Mouse (Mus musculus): ENCODE results near the gene Myh3. TPM values are rescaled to one million over a fixed set of nuclear protein-coding genes. Genes with fewer than 3 reads are reported as not detected.

Gene Myh3
- polyA plus RNA-seq, 1 experiment from 2014 or later = 4.7 TPM

- Histone ChIP-seq H3K9ac (ENCODE audit: low read length) (no peak overlapping the region), H3K36me3 (ENCODE audit: control insufficient read depth, insufficient read depth, low read length) (peaks cover 16% of the 10 kb centered on the region), H3K4me2 (ENCODE audit: low read depth, severe bottlenecking) (no peak overlapping the region), H3K27ac (replicated peaks; ENCODE audit: low read depth, low read length) (no peak overlapping the region), H3K27me3 (ENCODE audit: control insufficient read depth, insufficient read depth, low read length) (no peaks in the 10 kb centered on the region), H3K4me3 (ENCODE audit: low read depth, low read length) (no peak overlapping the region), H3K9me3 (ENCODE audit: control insufficient read depth, low read length) (no peaks in the 10 kb centered on the region), H3K4me1 (ENCODE audit: control insufficient read depth, insufficient read depth, low read length) (no peaks in the 10 kb centered on the region)
- ATAC-seq (ENCODE audit: insufficient number of reproducible peaks, low FRiP score, low TSS enrichment, low read depth) (no peak), DNase-seq (ENCODE audit: low spot score) (no peak)
- 98% methylated on average over 2 of the region's 2 CpGs for WGBS
Measured at GRCm38 (mm10) chr11:67061311-67061710, 16.8 kb upstream of the Myh3 start.

- no peak overlapping the region for H3K9ac ChIP-seq (ENCODE audit: low read length)
- H3K27me3 ChIP-seq (ENCODE audit: control insufficient read depth, insufficient read depth, low read length) = no peaks in the 10 kb centered on the region
- peaks cover 20% of the 10 kb centered on the region for H3K36me3 ChIP-seq (ENCODE audit: control insufficient read depth, insufficient read depth, low read length)
- H3K4me3 ChIP-seq (ENCODE audit: low read depth, low read length) = no peak overlapping the region
- 86% methylated on average over 3 of the region's 3 CpGs for WGBS
- ATAC-seq (ENCODE audit: insufficient number of reproducible peaks, low FRiP score, low TSS enrichment, low read depth) (no peak), DNase-seq (ENCODE audit: low spot score) (no peak)
- no peak overlapping the region for H3K27ac ChIP-seq (replicated peaks; ENCODE audit: low read depth, low read length)
- no peak overlapping the region for H3K4me2 ChIP-seq (ENCODE audit: low read depth, severe bottlenecking)
- H3K9me3 ChIP-seq (ENCODE audit: control insufficient read depth, low read length) = no peaks in the 10 kb centered on the region
- no peaks in the 10 kb centered on the region for H3K4me1 ChIP-seq (ENCODE audit: control insufficient read depth, insufficient read depth, low read length)
Measured at GRCm38 (mm10) chr11:67062726-67063125, 15.4 kb upstream of the Myh3 start.

- Histone ChIP-seq H3K27me3 (ENCODE audit: control insufficient read depth, insufficient read depth, low read length) (no peaks in the 10 kb centered on the region), H3K4me3 (ENCODE audit: low read depth, low read length) (no peak overlapping the region), H3K27ac (replicated peaks; ENCODE audit: low read depth, low read length) (no peak overlapping the region), H3K4me2 (ENCODE audit: low read depth, severe bottlenecking) (no peak overlapping the region), H3K9me3 (ENCODE audit: control insufficient read depth, low read length) (no peaks in the 10 kb centered on the region), H3K4me1 (ENCODE audit: control insufficient read depth, insufficient read depth, low read length) (no peaks in the 10 kb centered on the region), H3K36me3 (ENCODE audit: control insufficient read depth, insufficient read depth, low read length) (peaks cover 19% of the 10 kb centered on the region), H3K9ac (ENCODE audit: low read length) (no peak overlapping the region)
- ATAC-seq (ENCODE audit: insufficient number of reproducible peaks, low FRiP score, low TSS enrichment, low read depth) (no peak), DNase-seq (ENCODE audit: low spot score) (no peak)
- WGBS = 89% methylated on average over 3 of the region's 3 CpGs
Measured at GRCm38 (mm10) chr11:67067741-67068140, 10.4 kb upstream of the Myh3 start.

- no peak overlapping the region for H3K4me2 ChIP-seq (ENCODE audit: low read depth, severe bottlenecking)
- no peaks in the 10 kb centered on the region for H3K9me3 ChIP-seq (ENCODE audit: control insufficient read depth, low read length)
- DNase-seq (ENCODE audit: low spot score) (no peak), ATAC-seq (ENCODE audit: insufficient number of reproducible peaks, low FRiP score, low TSS enrichment, low read depth) (no peak)
- no peak overlapping the region for H3K9ac ChIP-seq (ENCODE audit: low read length)
- 83% methylated on average over 15 of the region's 15 CpGs for WGBS
- no peak overlapping the region for H3K4me3 ChIP-seq (ENCODE audit: low read depth, low read length)
- no peak overlapping the region for H3K27ac ChIP-seq (replicated peaks; ENCODE audit: low read depth, low read length)
- no peaks in the 10 kb centered on the region for H3K4me1 ChIP-seq (ENCODE audit: control insufficient read depth, insufficient read depth, low read length)
- H3K27me3 ChIP-seq (ENCODE audit: control insufficient read depth, insufficient read depth, low read length) = no peaks in the 10 kb centered on the region
- no peaks in the 10 kb centered on the region for H3K36me3 ChIP-seq (ENCODE audit: control insufficient read depth, insufficient read depth, low read length)
Measured at GRCm38 (mm10) chr11:67072615-67073130, 5.4 kb upstream of the Myh3 start.

- 61% methylated on average over 3 of the region's 3 CpGs for WGBS
- ATAC-seq (ENCODE audit: insufficient number of reproducible peaks, low FRiP score, low TSS enrichment, low read depth) = no peak
Measured at GRCm38 (mm10) chr11:67075036-67075435, 3.1 kb upstream of the Myh3 start.

GRCm38 (mm10) chr11:67076781-67077180, 1.3 kb upstream of the Myh3 start:
- H3K4me3 ChIP-seq (ENCODE audit: low read depth, low read length) = no peak overlapping the region
- H3K9ac ChIP-seq (ENCODE audit: low read length) = no peak overlapping the region
- no peak for DNase-seq (ENCODE audit: low spot score)
- H3K4me1 ChIP-seq (ENCODE audit: control insufficient read depth, insufficient read depth, low read length) = no peaks in the 10 kb centered on the region
- no peak overlapping the region for H3K4me2 ChIP-seq (ENCODE audit: low read depth, severe bottlenecking)
- no peak for ATAC-seq (ENCODE audit: insufficient number of reproducible peaks, low FRiP score, low TSS enrichment, low read depth)
- no peaks in the 10 kb centered on the region for H3K9me3 ChIP-seq (ENCODE audit: control insufficient read depth, low read length)
- 89% methylated on average over 5 of the region's 5 CpGs for WGBS
- no peaks in the 10 kb centered on the region for H3K27me3 ChIP-seq (ENCODE audit: control insufficient read depth, insufficient read depth, low read length)
- H3K27ac ChIP-seq (replicated peaks; ENCODE audit: low read depth, low read length) = no peak overlapping the region
- H3K36me3 ChIP-seq (ENCODE audit: control insufficient read depth, insufficient read depth, low read length) = no peaks in the 10 kb centered on the region

More at GRCm38 (mm10) chr11:67075036-67075435, 3.1 kb upstream of the Myh3 start:
- Histone ChIP-seq H3K27me3 (ENCODE audit: control insufficient read depth, insufficient read depth, low read length) (no peaks in the 10 kb centered on the region), H3K4me1 (ENCODE audit: control insufficient read depth, insufficient read depth, low read length) (no peaks in the 10 kb centered on the region), H3K27ac (replicated peaks; ENCODE audit: low read depth, low read length) (no peak overlapping the region), H3K9ac (ENCODE audit: low read length) (no peak overlapping the region), H3K36me3 (ENCODE audit: control insufficient read depth, insufficient read depth, low read length) (no peaks in the 10 kb centered on the region), H3K4me3 (ENCODE audit: low read depth, low read length) (no peak overlapping the region), H3K9me3 (ENCODE audit: control insufficient read depth, low read length) (no peaks in the 10 kb centered on the region), H3K4me2 (ENCODE audit: low read depth, severe bottlenecking) (no peak overlapping the region)
- no peak for DNase-seq (ENCODE audit: low spot score)

DNA sequence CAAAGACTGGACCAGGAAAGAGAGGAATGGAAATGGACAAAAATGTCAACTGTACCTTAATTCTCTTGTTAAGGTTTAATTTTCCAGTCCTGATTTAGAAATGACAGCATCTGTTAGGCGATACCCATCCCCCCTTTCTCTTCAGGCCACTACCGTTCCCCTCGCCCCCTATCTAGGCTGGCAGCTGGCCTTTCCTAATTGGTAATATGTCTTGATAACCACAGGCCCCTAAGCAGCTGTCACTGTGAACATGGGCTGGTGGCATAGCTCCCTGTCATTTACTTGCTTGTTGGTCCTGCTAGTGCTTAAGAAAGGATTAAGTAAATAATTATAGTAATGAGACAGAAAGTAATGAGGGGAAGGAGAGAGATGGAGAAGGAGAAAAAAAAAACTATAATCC, 665 bp upstream of the Myh3 start:
- Histone ChIP-seq H3K36me3 (ENCODE audit: control insufficient read depth, insufficient read depth, low read length) (no peaks in the 10 kb centered on the region), H3K4me3 (ENCODE audit: low read depth, low read length) (no peak overlapping the region), H3K27ac (replicated peaks; ENCODE audit: low read depth, low read length) (no peak overlapping the region), H3K4me2 (ENCODE audit: low read depth, severe bottlenecking) (no peak overlapping the region), H3K9ac (ENCODE audit: low read length) (no peak overlapping the region), H3K9me3 (ENCODE audit: control insufficient read depth, low read length) (no peaks in the 10 kb centered on the region), H3K27me3 (ENCODE audit: control insufficient read depth, insufficient read depth, low read length) (no peaks in the 10 kb centered on the region), H3K4me1 (ENCODE audit: control insufficient read depth, insufficient read depth, low read length) (no peaks in the 10 kb centered on the region)
- WGBS = 54% methylated on average over 3 of the region's 3 CpGs
- no peak for ATAC-seq (ENCODE audit: insufficient number of reproducible peaks, low FRiP score, low TSS enrichment, low read depth)
- no peak for DNase-seq (ENCODE audit: low spot score)

DNA sequence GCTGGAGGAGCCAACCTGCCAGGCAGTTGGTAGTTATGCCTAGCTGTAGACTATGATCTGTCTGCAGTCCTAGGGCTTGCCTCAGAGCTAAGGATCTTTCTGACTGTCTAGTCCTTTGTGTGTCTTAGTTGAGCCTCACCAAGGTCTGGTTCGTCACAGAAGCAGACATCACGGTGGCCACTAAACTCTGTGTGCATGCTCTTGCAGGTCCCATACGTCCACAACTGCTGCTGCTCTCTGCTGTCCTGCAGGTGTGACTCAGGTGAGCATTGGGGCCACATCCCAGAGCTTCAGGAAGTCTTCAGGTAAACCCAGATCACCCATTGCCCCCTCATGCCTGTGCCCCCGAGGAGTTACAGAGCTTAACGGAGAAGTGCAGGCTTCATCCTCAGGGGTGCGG, 788 bp downstream of the Myh3 start:
- no peak overlapping the region for H3K4me3 ChIP-seq (ENCODE audit: low read depth, low read length)
- H3K27ac ChIP-seq (replicated peaks; ENCODE audit: low read depth, low read length) = no peak overlapping the region
- no peak overlapping the region for H3K4me2 ChIP-seq (ENCODE audit: low read depth, severe bottlenecking)
- ATAC-seq (ENCODE audit: insufficient number of reproducible peaks, low FRiP score, low TSS enrichment, low read depth) (no peak), DNase-seq (ENCODE audit: low spot score) (no peak)
- WGBS = 87% methylated on average over 6 of the region's 6 CpGs
- H3K36me3 ChIP-seq (ENCODE audit: control insufficient read depth, insufficient read depth, low read length) = no peaks in the 10 kb centered on the region
- no peak overlapping the region for H3K9ac ChIP-seq (ENCODE audit: low read length)
- no peaks in the 10 kb centered on the region for H3K4me1 ChIP-seq (ENCODE audit: control insufficient read depth, insufficient read depth, low read length)
- H3K27me3 ChIP-seq (ENCODE audit: control insufficient read depth, insufficient read depth, low read length) = peaks cover under 1% of the 10 kb centered on the region
- H3K9me3 ChIP-seq (ENCODE audit: control insufficient read depth, low read length) = no peaks in the 10 kb centered on the region

DNA sequence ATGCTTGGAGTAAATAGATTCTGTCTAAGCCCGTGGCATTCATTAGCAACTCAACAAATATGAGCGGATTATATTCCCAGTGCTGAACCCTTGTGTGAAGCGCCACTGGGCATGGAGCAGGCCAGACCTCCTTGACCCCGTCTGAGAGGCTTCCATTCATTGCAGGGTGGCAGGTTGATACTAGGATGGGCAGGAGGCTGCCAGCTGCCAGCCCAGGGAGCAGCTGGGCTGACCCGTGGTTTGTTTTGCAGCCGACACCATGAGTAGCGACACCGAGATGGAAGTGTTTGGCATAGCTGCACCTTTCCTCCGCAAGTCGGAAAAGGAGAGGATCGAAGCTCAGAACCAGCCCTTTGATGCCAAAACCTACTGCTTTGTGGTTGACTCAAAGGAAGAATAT, 1.6 kb downstream of the Myh3 start:
- H3K4me1 ChIP-seq (ENCODE audit: control insufficient read depth, insufficient read depth, low read length) = no peaks in the 10 kb centered on the region
- no peaks in the 10 kb centered on the region for H3K36me3 ChIP-seq (ENCODE audit: control insufficient read depth, insufficient read depth, low read length)
- no peak overlapping the region for H3K9ac ChIP-seq (ENCODE audit: low read length)
- H3K27ac ChIP-seq (replicated peaks; ENCODE audit: low read depth, low read length) = no peak overlapping the region
- ATAC-seq (ENCODE audit: insufficient number of reproducible peaks, low FRiP score, low TSS enrichment, low read depth) (no peak), DNase-seq (ENCODE audit: low spot score) (no peak)
- no peaks in the 10 kb centered on the region for H3K9me3 ChIP-seq (ENCODE audit: control insufficient read depth, low read length)
- peaks cover 9% of the 10 kb centered on the region for H3K27me3 ChIP-seq (ENCODE audit: control insufficient read depth, insufficient read depth, low read length)
- 79% methylated on average over 11 of the region's 11 CpGs for WGBS
- no peak overlapping the region for H3K4me3 ChIP-seq (ENCODE audit: low read depth, low read length)
- H3K4me2 ChIP-seq (ENCODE audit: low read depth, severe bottlenecking) = no peak overlapping the region
